ENCODE assay signal across 11 mouse cellular contexts in the genomic region with DNA sequence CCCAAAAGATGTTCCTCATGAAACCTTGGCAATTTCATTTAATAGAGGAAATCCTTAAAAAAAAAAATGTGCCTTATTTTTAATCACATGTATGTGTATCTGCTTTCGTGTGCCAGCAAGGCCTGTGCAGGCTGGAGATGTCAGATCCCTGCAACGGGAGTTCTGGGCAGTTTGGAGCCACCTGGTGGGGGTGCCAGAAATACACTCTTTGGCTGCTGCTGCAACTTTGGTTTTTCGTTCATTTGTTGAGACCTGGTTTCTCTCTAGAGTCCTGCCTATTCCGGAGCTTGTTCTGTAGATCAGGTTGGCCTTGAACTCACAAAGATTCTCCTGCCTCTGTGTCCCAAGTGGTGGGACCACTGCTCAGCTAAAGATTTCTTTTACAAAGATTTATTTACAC. TPM values are rescaled to one million over a fixed set of nuclear protein-coding genes. Genes with fewer than 3 reads are reported as not detected.
DNase-seq lines count a peak whose midpoint lies in the region; ATAC-seq and TF ChIP-seq lines count a peak whose summit lies in the region.
"Had no signal": no experiment of that assay in that cellular context is flagged by ENCODE, and none has a peak within 500 bp of the region (broad histone marks: within the 10 kb centered on the region; RNA-seq: fewer than 3 reads in every experiment).

No protein-coding gene starts in this region.

- H3K27ac ChIP-seq in kidney, adult 2 months (ENCODE audit: insufficient read depth, low read depth, low read length) = no peak overlapping the region
- no peak overlapping the region for H3K27ac ChIP-seq in liver, postnatal 0 days (ENCODE audit: low read depth)
- H3K27ac ChIP-seq in forebrain, embryonic 12.5 days = no peak overlapping the region
- H3K27ac ChIP-seq in hindbrain, embryonic 13.5 days = no peak overlapping the region
- H3K27ac ChIP-seq: embryonic facial prominence, embryonic 12.5 days; liver, embryonic 13.5 days; stomach, embryonic 15.5 days had no signal

- H3K4me2 ChIP-seq in liver, postnatal 0 days (ENCODE audit: low read depth, low read length) = no peak overlapping the region
- H3K4me2 ChIP-seq in forebrain, embryonic 12.5 days = no peak overlapping the region
- no peak overlapping the region for H3K4me2 ChIP-seq in hindbrain, embryonic 13.5 days
- H3K4me2 ChIP-seq: embryonic facial prominence, embryonic 12.5 days; liver, embryonic 13.5 days; stomach, embryonic 15.5 days had no signal

- H3K27me3 ChIP-seq in kidney, adult 2 months (replicated peaks; ENCODE audit: control insufficient read depth, insufficient read depth, low read length) = no peaks in the 10 kb centered on the region
- H3K27me3 ChIP-seq in G1E (ENCODE audit: insufficient read depth, low read length) = peaks cover 4% of the 10 kb centered on the region; the same call in 1 of the 2 replicates
- H3K27me3 ChIP-seq in liver, postnatal 0 days (ENCODE audit: insufficient read depth, low read length) = no peaks in the 10 kb centered on the region
- no peaks in the 10 kb centered on the region for H3K27me3 ChIP-seq in forebrain, embryonic 12.5 days
- no peaks in the 10 kb centered on the region for H3K27me3 ChIP-seq in hindbrain, embryonic 13.5 days
- H3K27me3 ChIP-seq: embryonic facial prominence, embryonic 12.5 days; liver, embryonic 13.5 days; stomach, embryonic 15.5 days had no signal

- no peaks in the 10 kb centered on the region for H3K36me3 ChIP-seq in kidney, adult 2 months (ENCODE audit: control insufficient read depth, insufficient read depth, low read length)
- no peaks in the 10 kb centered on the region for H3K36me3 ChIP-seq in G1E (replicated peaks)
- H3K36me3 ChIP-seq in liver, postnatal 0 days (replicated peaks; ENCODE audit: insufficient read depth, low read length) = no peaks in the 10 kb centered on the region
- no peaks in the 10 kb centered on the region for H3K36me3 ChIP-seq in forebrain, embryonic 12.5 days (replicated peaks)
- H3K36me3 ChIP-seq in hindbrain, embryonic 13.5 days = no peaks in the 10 kb centered on the region
- H3K36me3 ChIP-seq: embryonic facial prominence, embryonic 12.5 days; liver, embryonic 13.5 days; stomach, embryonic 15.5 days had no signal

- TF ChIP-seq CTCF in kidney, adult 2 months (conservative IDR thresholded peaks at IDR 0.05; ENCODE audit: insufficient read depth, insufficient read length, low read depth, low read length) = no peak; the same call in 1 of the 2 replicates
- TF ChIP-seq CTCF in G1E (IDR thresholded peaks at IDR 0.05; ENCODE audit: low read depth, low read length) = no peak
- peak; percentile 57 for TF ChIP-seq CTCF in liver, postnatal 0 days (IDR thresholded peaks at IDR 0.05; ENCODE audit: low read depth)

- no peak overlapping the region for H3K4me3 ChIP-seq in kidney, adult 2 months (ENCODE audit: insufficient read depth, low read depth, low read length)
- H3K4me3 ChIP-seq in G1E (ENCODE audit: low read depth, low read length) = no peak overlapping the region
- no peak overlapping the region for H3K4me3 ChIP-seq in liver, postnatal 0 days (ENCODE audit: low read depth, low read length)
- H3K4me3 ChIP-seq in forebrain, embryonic 12.5 days (replicated peaks) = no peak overlapping the region
- H3K4me3 ChIP-seq in hindbrain, embryonic 13.5 days = no peak overlapping the region
- H3K4me3 ChIP-seq: embryonic facial prominence, embryonic 12.5 days; liver, embryonic 13.5 days; stomach, embryonic 15.5 days had no signal

- ATAC-seq in G1E (ENCODE audit: extremely low read depth, insufficient number of reproducible peaks, low FRiP score, poor library complexity, severe bottlenecking) = no peak
- no peak for ATAC-seq in liver, postnatal 0 days
- ATAC-seq in forebrain, embryonic 12.5 days (ENCODE audit: low FRiP score) = no peak
- no peak for ATAC-seq in hindbrain, embryonic 13.5 days (ENCODE audit: low FRiP score)

- DNase-seq in kidney, adult 2 months = peak; percentile 32
- DNase-seq in kidney, adult 11 months = no peak
- DNase-seq in 3T3-L1 (ENCODE audit: low read depth, low spot score) (peak; percentile 54), G1E (ENCODE audit: low spot score) (peak; percentile 29)
- DNase-seq in liver, postnatal 0 days = peak; percentile 41
- DNase-seq in layer of hippocampus, adult 9-10 months (ENCODE audit: low spot score) = no peak
- DNase-seq: liver, embryonic 13.5 days had no signal

- no peaks in the 10 kb centered on the region for H3K4me1 ChIP-seq in kidney, adult 2 months (ENCODE audit: control insufficient read depth, insufficient read depth, low read length)
- peaks cover 14% of the 10 kb centered on the region for H3K4me1 ChIP-seq in G1E (ENCODE audit: insufficient read depth, low read depth, low read length)
- H3K4me1 ChIP-seq in liver, postnatal 0 days (ENCODE audit: insufficient read depth) = peaks cover 5% of the 10 kb centered on the region; the same call in 1 of the 2 replicates
- peaks cover 5% of the 10 kb centered on the region for H3K4me1 ChIP-seq in forebrain, embryonic 12.5 days
- H3K4me1 ChIP-seq in hindbrain, embryonic 13.5 days (replicated peaks) = peaks cover 4% of the 10 kb centered on the region; the same call in 1 of the 2 replicates
- H3K4me1 ChIP-seq: embryonic facial prominence, embryonic 12.5 days had no signal

- H3K9ac ChIP-seq in liver, postnatal 0 days (replicated peaks) = no peak overlapping the region
- no peak overlapping the region for H3K9ac ChIP-seq in forebrain, embryonic 12.5 days
- H3K9ac ChIP-seq in hindbrain, embryonic 13.5 days = no peak overlapping the region
- H3K9ac ChIP-seq: embryonic facial prominence, embryonic 12.5 days; liver, embryonic 13.5 days; stomach, embryonic 15.5 days had no signal

- no peaks in the 10 kb centered on the region for H3K9me3 ChIP-seq in G1E (replicated peaks)
- H3K9me3 ChIP-seq in liver, postnatal 0 days (ENCODE audit: low read length) = no peaks in the 10 kb centered on the region
- no peaks in the 10 kb centered on the region for H3K9me3 ChIP-seq in forebrain, embryonic 12.5 days
- H3K9me3 ChIP-seq in hindbrain, embryonic 13.5 days = no peaks in the 10 kb centered on the region
- H3K9me3 ChIP-seq: embryonic facial prominence, embryonic 12.5 days; liver, embryonic 13.5 days; stomach, embryonic 15.5 days had no signal

- no peak for TF ChIP-seq POLR2A in kidney, adult 2 months (IDR thresholded peaks at IDR 0.05; ENCODE audit: low read depth, low read length)

- WGBS in kidney, adult 2 months = 48% methylated on average over 4 of the region's 4 CpGs
- WGBS in liver, postnatal 0 days (ENCODE audit: insufficient replicate concordance) = 39% methylated on average over 4 of the region's 4 CpGs
- WGBS in forebrain, embryonic 12.5 days = 51% methylated on average over 4 of the region's 4 CpGs
- 52% methylated on average over 4 of the region's 4 CpGs for WGBS in hindbrain, embryonic 13.5 days

- TF ChIP-seq EP300 in liver, postnatal 0 days (IDR thresholded peaks at IDR 0.05; ENCODE audit: low read depth) = no peak

RNA-seq across cellular contexts. Expression of a gene that starts 5.4 kb away (rescaled TPM):
- 59.5 and 63.7 TPM in 2 replicates for polyA plus RNA-seq in kidney, adult 2 months (2012; rRNA removed)
- 23.9 and 25.8 TPM in 2 replicates for total RNA-seq in G1E (2014; fragmentation: Nextera tagmentation)
- total RNA-seq in G1E (2017) = 73.6 and 106 TPM in 2 replicates
- polyA plus RNA-seq in G1E (2012) = 28.6 and 35.8 TPM in 2 replicates
- polyA plus RNA-seq in liver, postnatal 0 days (2015; fragmentation: Nextera tagmentation; extraction: Ambion mirVana) = 47.3 and 49.9 TPM in 2 replicates
- 59.8 and 60.2 TPM in 2 replicates for polyA plus RNA-seq in forebrain, embryonic 12.5 days (2016; fragmentation: Nextera tagmentation; extraction: Ambion mirVana)
- 61.0 and 64.9 TPM in 2 replicates for polyA plus RNA-seq in hindbrain, embryonic 13.5 days (2015; fragmentation: Nextera tagmentation; extraction: Ambion mirVana)

RNA-seq across cellular contexts. Expression of a gene that starts 10.2 kb away (rescaled TPM):
- polyA plus RNA-seq in kidney, adult 2 months (2012; rRNA removed) = 13.6 and 16.9 TPM in 2 replicates
- total RNA-seq in G1E (2014; fragmentation: Nextera tagmentation) = 83.3 and 105 TPM in 2 replicates
- total RNA-seq in G1E (2017) = 222 and 259 TPM in 2 replicates
- polyA plus RNA-seq in G1E (2012) = 129 and 178 TPM in 2 replicates
- 54.9 and 56.4 TPM in 2 replicates for polyA plus RNA-seq in liver, postnatal 0 days (2015; fragmentation: Nextera tagmentation; extraction: Ambion mirVana)
- 288 and 299 TPM in 2 replicates for polyA plus RNA-seq in forebrain, embryonic 12.5 days (2016; fragmentation: Nextera tagmentation; extraction: Ambion mirVana)
- 125 and 126 TPM in 2 replicates for polyA plus RNA-seq in hindbrain, embryonic 13.5 days (2015; fragmentation: Nextera tagmentation; extraction: Ambion mirVana)

RNA-seq across cellular contexts. Expression of a gene that starts 50.9 kb away (rescaled TPM):
- polyA plus RNA-seq in kidney, adult 2 months (2012; rRNA removed) = 38.4 and 39.3 TPM in 2 replicates
- 38.5 and 42.3 TPM in 2 replicates for total RNA-seq in G1E (2014; fragmentation: Nextera tagmentation)
- 27.4 and 29.9 TPM in 2 replicates for total RNA-seq in G1E (2017)
- 12.2 and 15.6 TPM in 2 replicates for polyA plus RNA-seq in G1E (2012)
- polyA plus RNA-seq in liver, postnatal 0 days (2015; fragmentation: Nextera tagmentation; extraction: Ambion mirVana) = 5.4 and 5.7 TPM in 2 replicates
- polyA plus RNA-seq in forebrain, embryonic 12.5 days (2016; fragmentation: Nextera tagmentation; extraction: Ambion mirVana) = 53.0 and 55.3 TPM in 2 replicates
- 43.3 and 44.2 TPM in 2 replicates for polyA plus RNA-seq in hindbrain, embryonic 13.5 days (2015; fragmentation: Nextera tagmentation; extraction: Ambion mirVana)

RNA-seq across cellular contexts. Expression of a gene that starts 50.9 kb away (rescaled TPM):
- 21.4 and 22.7 TPM in 2 replicates for polyA plus RNA-seq in kidney, adult 2 months (2012; rRNA removed)
- 66.1 and 79.6 TPM in 2 replicates for total RNA-seq in G1E (2014; fragmentation: Nextera tagmentation)
- total RNA-seq in G1E (2017) = 62.5 and 63.9 TPM in 2 replicates
- 56.6 and 58.0 TPM in 2 replicates for polyA plus RNA-seq in G1E (2012)
- 19.8 and 23.0 TPM in 2 replicates for polyA plus RNA-seq in liver, postnatal 0 days (2015; fragmentation: Nextera tagmentation; extraction: Ambion mirVana)
- polyA plus RNA-seq in forebrain, embryonic 12.5 days (2016; fragmentation: Nextera tagmentation; extraction: Ambion mirVana) = 63.6 and 64.0 TPM in 2 replicates
- polyA plus RNA-seq in hindbrain, embryonic 13.5 days (2015; fragmentation: Nextera tagmentation; extraction: Ambion mirVana) = 51.6 and 53.2 TPM in 2 replicates

RNA-seq across cellular contexts. Expression of a gene that starts 53.2 kb away (rescaled TPM):
- polyA plus RNA-seq in kidney, adult 2 months (2012; rRNA removed) = 0.77 and 1.0 TPM in 2 replicates
- total RNA-seq in G1E (2014; fragmentation: Nextera tagmentation) (not detected in 2 replicates), G1E (2017) (0.23 TPM in 1 of 2 replicates, not detected in the other)
- polyA plus RNA-seq in G1E (2012) = not detected in 2 replicates
- 0.11 TPM in 1 of 2 replicates, not detected in the other for polyA plus RNA-seq in liver, postnatal 0 days (2015; fragmentation: Nextera tagmentation; extraction: Ambion mirVana)
- 0.44 and 0.82 TPM in 2 replicates for polyA plus RNA-seq in forebrain, embryonic 12.5 days (2016; fragmentation: Nextera tagmentation; extraction: Ambion mirVana)
- polyA plus RNA-seq in hindbrain, embryonic 13.5 days (2015; fragmentation: Nextera tagmentation; extraction: Ambion mirVana) = 1.0 and 2.2 TPM in 2 replicates
- polyA plus RNA-seq: liver, embryonic 13.5 days had no signal

Comparison
In these comparisons a context has a peak if more than half of its experiments do, and no peak if none do; other contexts are left out.
1. DNase-seq: peak in kidney, adult 2 months (single experiment), 3T3-L1 (single experiment), G1E (single experiment) and liver, postnatal 0 days (single experiment); none in kidney, adult 11 months (single experiment) and layer of hippocampus, adult 9-10 months (single experiment).